Mouse (Mus musculus): Measurements from ENCODE around the gene Pcbp1.
A peak's percentile ranks its signal among the peaks of the same experiment; 100 is the strongest.
"Not testable (repeated sequence)": the region's sequence is repeated elsewhere in the genome, so short reads cannot be mapped to it uniquely, and the experiment has no call there.

Gene Pcbp1

GRCm38 (mm10) chr6:86526032-86526960 lies at the start of gene Pcbp1:
TSS of gene Pcbp1 (minus strand) at chr6:86526321.
- DNase-seq (ENCODE audit: low read depth, low spot score), result peak; percentile 93

- DNase-seq (ENCODE audit: low read depth, low spot score), result no peak
These were observed 48.4 kb upstream of the Pcbp1 start for GRCm38 (mm10) chr6:86574495-86574894.

- DNase-seq (ENCODE audit: low read depth, low spot score), result no peak
These were observed 44.7 kb upstream of the Pcbp1 start for GRCm38 (mm10) chr6:86570830-86571229.

- DNase-seq (ENCODE audit: low read depth, low spot score), result no peak
These were observed 43.3 kb upstream of the Pcbp1 start for GRCm38 (mm10) chr6:86569461-86569820.

- DNase-seq (ENCODE audit: low read depth, low spot score), result no peak
These were observed 42.8 kb upstream of the Pcbp1 start for GRCm38 (mm10) chr6:86568816-86569460.

- DNase-seq (ENCODE audit: low read depth, low spot score), result no peak
These were observed 39.7 kb upstream of the Pcbp1 start for GRCm38 (mm10) chr6:86565782-86566181.

GRCm38 (mm10) chr6:86557182-86557581 lies 31.1 kb upstream of the Pcbp1 start:
- not testable (repeated sequence) for DNase-seq (ENCODE audit: low read depth, low spot score)

GRCm38 (mm10) chr6:86556345-86557058 lies 30.4 kb upstream of the Pcbp1 start:
- DNase-seq (ENCODE audit: low read depth, low spot score), result no peak

GRCm38 (mm10) chr6:86550587-86550986 lies 24.5 kb upstream of the Pcbp1 start:
- no peak for DNase-seq (ENCODE audit: low read depth, low spot score)

GRCm38 (mm10) chr6:86547880-86548367 lies 21.8 kb upstream of the Pcbp1 start:
- DNase-seq (ENCODE audit: low read depth, low spot score), result no peak

- DNase-seq (ENCODE audit: low read depth, low spot score), result no peak
These were observed 21.2 kb upstream of the Pcbp1 start for GRCm38 (mm10) chr6:86547228-86547755.

GRCm38 (mm10) chr6:86545236-86545635 lies 19.1 kb upstream of the Pcbp1 start:
- no peak for DNase-seq (ENCODE audit: low read depth, low spot score)

- DNase-seq (ENCODE audit: low read depth, low spot score), result no peak
These were observed 17.7 kb upstream of the Pcbp1 start for GRCm38 (mm10) chr6:86543869-86544268.

- DNase-seq (ENCODE audit: low read depth, low spot score), result no peak
These were observed 16.9 kb upstream of the Pcbp1 start for GRCm38 (mm10) chr6:86543060-86543459.

GRCm38 (mm10) chr6:86541650-86542049 lies 15.5 kb upstream of the Pcbp1 start:
- no peak for DNase-seq (ENCODE audit: low read depth, low spot score)

- DNase-seq (ENCODE audit: low read depth, low spot score), result no peak
These were observed 2.3 kb upstream of the Pcbp1 start for GRCm38 (mm10) chr6:86528451-86528785.

GRCm38 (mm10) chr6:86527766-86528450 lies 1.8 kb upstream of the Pcbp1 start:
- no peak for DNase-seq (ENCODE audit: low read depth, low spot score)

- DNase-seq (ENCODE audit: low read depth, low spot score), result peak; percentile 62
These were observed 1.0 kb upstream of the Pcbp1 start for GRCm38 (mm10) chr6:86526961-86527740.

- DNase-seq (ENCODE audit: low read depth, low spot score), result peak; percentile 48
These were observed 482 bp downstream of the Pcbp1 start for GRCm38 (mm10) chr6:86525646-86526031.

GRCm38 (mm10) chr6:86524879-86525645 lies 1.1 kb downstream of the Pcbp1 start:
- DNase-seq (ENCODE audit: low read depth, low spot score), result no peak

Data from embryo, embryonic 11.5 days (tissue).